Mouse (Mus musculus): ENCODE measurements around the gene A930033H14Rik.

DNA sequence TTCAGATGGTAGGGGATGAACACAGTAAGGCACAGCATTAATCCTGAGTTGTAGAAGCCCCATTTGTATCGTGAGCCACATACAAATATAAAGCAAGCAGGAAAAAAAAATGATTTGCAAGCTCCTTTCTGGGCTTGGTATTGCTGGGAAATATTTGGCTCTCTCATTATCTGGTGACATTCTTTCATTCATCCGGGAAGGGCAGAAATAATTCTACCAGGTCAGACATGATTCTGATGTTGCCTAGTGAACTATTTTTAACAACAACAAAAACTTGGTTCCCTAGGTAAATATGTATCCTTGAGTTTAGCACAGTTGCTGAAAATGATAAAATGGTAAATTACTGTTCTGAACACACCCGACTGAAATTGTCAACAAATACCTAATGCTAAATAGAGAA, 40.5 kb downstream of the A930033H14Rik start:
- TF ChIP-seq POLR2A (IDR thresholded peaks at IDR 0.05; ENCODE audit: borderline replicate concordance, extremely low read depth, insufficient read depth, insufficient read length, poor library complexity, severe bottlenecking) (no peak), CTCF (IDR thresholded peaks at IDR 0.05; ENCODE audit: borderline replicate concordance, extremely low read depth, insufficient read depth, insufficient read length) (no peak)

Data from brain, embryonic 14.5 days (tissue).